Mouse (Mus musculus) limb, embryonic 15.5 days (tissue): ENCODE data around the gene Tacc2. TPM values are rescaled to one million over a fixed set of nuclear protein-coding genes. Genes with fewer than 3 reads are reported as not detected.

Experiments
- ATAC-seq: fragments of 200-750 bp; cut with Nextera tagmentation; 2 replicates; pipeline ENCODE4 v1.8.0; 2017; ENCODE audit warnings: low read depth, moderate TSS enrichment; ENCODE audit not compliant: insufficient number of reproducible peaks, low FRiP score, low TSS enrichment
- H3K27ac ChIP-seq: fragments of 300-500 bp; sonication (generic); 2 replicates; pipeline ENCODE4 v1.5.1; 2015; ENCODE audit warnings: moderate library complexity, mild to moderate bottlenecking, inconsistent platforms
- H3K27me3 ChIP-seq: fragments of 300-500 bp; sonication (generic); 2 replicates; pipeline ENCODE4 v1.6.1; 2015; ENCODE audit warnings: inconsistent platforms
- H3K36me3 ChIP-seq: fragments of 300-500 bp; sonication (generic); 2 replicates; pipeline ENCODE4 v1.6.1; 2015; ENCODE audit warnings: inconsistent platforms
- H3K4me1 ChIP-seq: fragments of 300-500 bp; sonication (generic); 2 replicates; pipeline ENCODE4 v1.6.1; 2015; ENCODE audit warnings: inconsistent platforms
- H3K4me2 ChIP-seq: fragments of 300-500 bp; sonication (generic); 2 replicates; pipeline ENCODE4 v1.6.1; 2015; ENCODE audit warnings: mild to moderate bottlenecking, inconsistent platforms
- H3K4me3 ChIP-seq: fragments of 300-500 bp; sonication (generic); 2 replicates; pipeline ENCODE4 v1.5.1; 2015; ENCODE audit warnings: mild to moderate bottlenecking, inconsistent platforms
- H3K9ac ChIP-seq: fragments of 300-500 bp; sonication (generic); 2 replicates; pipeline ENCODE4 v1.6.1; 2015; ENCODE audit warnings: inconsistent platforms
- H3K9me3 ChIP-seq: fragments of 300-500 bp; sonication (generic); 2 replicates; pipeline ENCODE4 v1.6.1; 2016; ENCODE audit warnings: inconsistent platforms
- WGBS: fragments of 180-500 bp; shearing (Covaris S2); methylation state at CpG from one replicate; pipeline ENCODE4 v1.1.7; 2015; 5-methylcytosine and 5-hydroxymethylcytosine counted together
- polyA plus RNA-seq: library from polyadenylated mRNA; unstranded; fragments of >200 nt; fragmentation: Nextera tagmentation; extraction: Ambion mirVana; gene quantifications from 2 replicates; pipeline ENCODE4 v1.2.1, GENCODE M21; 2015

The Tacc2 gene
- polyA plus RNA-seq, 1 experiment from 2014 or later = 31.3 TPM

DNA sequence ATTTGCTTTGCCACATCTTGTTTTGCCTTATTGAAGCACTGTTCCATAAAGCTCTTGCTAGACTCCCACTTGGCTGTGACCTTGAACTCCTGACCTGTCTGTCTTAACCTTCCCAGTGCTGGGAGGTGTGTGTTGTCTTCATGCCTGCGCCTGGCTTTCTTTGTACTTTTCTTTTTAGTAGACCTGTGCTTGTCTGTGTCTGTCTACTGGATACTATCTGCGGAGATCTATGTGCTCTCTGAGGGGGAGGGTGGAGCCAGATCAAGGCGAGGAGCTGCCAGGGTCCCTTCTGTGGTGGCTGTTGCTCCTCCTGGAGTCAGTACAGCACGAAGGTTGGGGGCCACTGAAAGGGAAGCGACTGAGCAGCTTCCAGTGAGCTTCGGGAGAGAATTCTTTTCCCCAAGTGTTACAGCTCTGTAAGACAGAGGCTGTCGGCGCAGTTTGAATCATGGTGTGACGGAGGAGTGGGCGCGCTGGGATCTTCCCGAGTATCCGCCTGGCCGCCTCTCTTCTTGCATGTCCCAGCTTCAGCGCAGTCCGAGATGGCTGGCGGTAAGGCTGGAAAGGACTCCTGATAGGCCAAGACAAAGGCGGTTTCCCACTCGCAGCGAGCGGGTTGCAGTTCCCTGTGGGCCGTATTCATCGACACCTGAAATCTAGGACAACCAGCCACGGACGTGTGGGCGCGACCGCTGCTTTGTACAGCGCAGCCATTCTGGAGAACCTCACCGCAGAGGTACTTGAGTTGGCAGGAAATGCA, 189.4 kb downstream of the Tacc2 start:
- 71% methylated on average over 30 of the region's 30 CpGs for WGBS
- Histone ChIP-seq H3K9ac (no peak overlapping the region), H3K36me3 (peaks cover 20% of the 10 kb centered on the region), H3K27me3 (no peaks in the 10 kb centered on the region), H3K4me3 (no peak overlapping the region), H3K27ac (no peak overlapping the region), H3K9me3 (no peaks in the 10 kb centered on the region), H3K4me2 (no peak overlapping the region), H3K4me1 (0 out of 2 replicates have a peak, but pooled peaks cover 2% of the 10 kb centered on the region)
- no peak for ATAC-seq

DNA sequence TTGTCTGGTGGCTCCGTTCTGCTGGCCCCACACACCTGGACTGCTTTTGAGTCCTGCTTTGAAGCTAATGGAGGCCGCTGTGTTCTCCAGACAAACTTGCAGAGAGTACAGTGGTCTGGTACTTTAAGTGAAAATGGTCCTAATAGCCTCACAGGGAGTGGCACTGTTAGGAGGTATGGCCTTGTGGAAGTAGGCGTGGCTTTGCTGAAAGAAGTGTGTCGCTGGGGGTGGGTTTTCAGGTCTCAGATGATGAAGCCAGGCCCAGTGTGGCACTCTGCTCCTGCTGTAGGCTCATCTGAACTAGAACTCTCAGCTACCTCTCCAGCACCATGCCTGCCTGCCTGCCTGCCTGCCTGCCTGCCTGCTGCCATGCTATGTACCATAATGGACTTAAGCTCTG, 190.9 kb downstream of the Tacc2 start:
- Histone ChIP-seq H3K9ac (no peak overlapping the region), H3K9me3 (no peaks in the 10 kb centered on the region), H3K36me3 (peaks cover 18% of the 10 kb centered on the region), H3K27me3 (no peaks in the 10 kb centered on the region), H3K4me1 (0 out of 2 replicates have a peak, but pooled peaks cover 2% of the 10 kb centered on the region), H3K4me3 (no peak overlapping the region), H3K4me2 (no peak overlapping the region), H3K27ac (no peak overlapping the region)
- ATAC-seq = no peak
- 88% methylated on average over 4 of the region's 4 CpGs for WGBS

DNA sequence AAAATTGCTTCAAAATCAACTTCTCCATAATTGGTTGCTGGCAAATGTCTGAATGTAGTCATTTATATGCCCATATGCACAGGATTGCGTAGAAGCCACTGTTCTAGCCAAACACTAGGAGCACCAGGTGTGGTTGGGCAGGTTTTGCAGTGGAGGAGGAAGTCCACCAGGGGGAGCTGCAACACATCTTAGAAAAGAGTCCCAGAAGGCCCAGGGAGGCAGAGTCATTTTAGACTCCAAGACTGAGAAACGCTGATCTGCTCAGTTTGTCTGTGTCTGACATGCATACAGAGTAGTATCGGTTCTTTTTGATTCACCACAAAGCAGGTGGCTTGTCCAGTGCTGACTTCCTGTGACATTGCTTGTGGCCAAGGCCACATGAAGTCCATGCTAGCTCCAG, 193.5 kb downstream of the Tacc2 start:
- Histone ChIP-seq H3K4me1 (0 out of 2 replicates have a peak, but pooled peaks cover 2% of the 10 kb centered on the region), H3K9me3 (no peaks in the 10 kb centered on the region), H3K9ac (no peak overlapping the region), H3K27ac (no peak overlapping the region), H3K27me3 (no peaks in the 10 kb centered on the region), H3K36me3 (no peaks in the 10 kb centered on the region), H3K4me2 (no peak overlapping the region), H3K4me3 (no peak overlapping the region)
- 33% methylated on average over 3 of the region's 3 CpGs for WGBS
- no peak; the same call in 1 of the 2 replicates for ATAC-seq

DNA sequence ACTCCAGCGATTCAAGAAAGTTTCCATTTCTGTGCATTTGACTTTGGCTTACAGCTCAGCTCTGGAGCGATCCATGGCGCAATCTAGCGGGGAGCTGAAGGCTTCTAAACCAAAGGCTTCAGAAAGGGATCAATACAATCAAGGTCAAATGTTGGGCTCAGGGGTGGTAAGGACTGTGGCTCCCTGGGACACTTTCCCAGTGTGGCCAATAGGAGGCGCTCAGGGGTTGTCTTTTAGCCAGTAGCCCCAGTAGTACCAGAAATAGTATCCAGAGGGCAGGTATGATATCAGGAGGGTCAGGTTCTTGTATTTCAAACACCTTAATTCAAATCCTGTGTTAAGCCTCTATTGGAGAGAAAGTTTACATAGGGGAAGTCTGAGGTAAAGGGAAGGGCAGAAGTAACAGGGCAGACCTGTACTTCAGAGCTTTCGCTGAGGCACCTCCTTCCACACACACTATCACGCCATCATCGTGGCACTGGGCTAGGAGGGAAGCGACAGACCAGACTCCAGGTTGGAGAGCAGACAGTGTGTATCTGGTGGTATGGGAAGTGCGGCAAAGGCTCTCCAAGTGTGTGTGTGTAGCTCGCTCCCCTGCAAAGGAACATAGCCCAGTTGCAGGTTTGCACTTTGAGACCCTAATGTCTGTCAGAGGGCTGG, 196.1 kb downstream of the Tacc2 start:
- Histone ChIP-seq H3K4me1 (0 out of 2 replicates have a peak, but pooled peaks cover 2% of the 10 kb centered on the region), H3K9me3 (no peaks in the 10 kb centered on the region), H3K4me3 (no peak overlapping the region), H3K27me3 (no peaks in the 10 kb centered on the region), H3K36me3 (no peaks in the 10 kb centered on the region), H3K9ac (no peak overlapping the region), H3K27ac (no peak overlapping the region), H3K4me2 (no peak overlapping the region)
- ATAC-seq = no peak
- WGBS = 70% methylated on average over 11 of the region's 11 CpGs

DNA sequence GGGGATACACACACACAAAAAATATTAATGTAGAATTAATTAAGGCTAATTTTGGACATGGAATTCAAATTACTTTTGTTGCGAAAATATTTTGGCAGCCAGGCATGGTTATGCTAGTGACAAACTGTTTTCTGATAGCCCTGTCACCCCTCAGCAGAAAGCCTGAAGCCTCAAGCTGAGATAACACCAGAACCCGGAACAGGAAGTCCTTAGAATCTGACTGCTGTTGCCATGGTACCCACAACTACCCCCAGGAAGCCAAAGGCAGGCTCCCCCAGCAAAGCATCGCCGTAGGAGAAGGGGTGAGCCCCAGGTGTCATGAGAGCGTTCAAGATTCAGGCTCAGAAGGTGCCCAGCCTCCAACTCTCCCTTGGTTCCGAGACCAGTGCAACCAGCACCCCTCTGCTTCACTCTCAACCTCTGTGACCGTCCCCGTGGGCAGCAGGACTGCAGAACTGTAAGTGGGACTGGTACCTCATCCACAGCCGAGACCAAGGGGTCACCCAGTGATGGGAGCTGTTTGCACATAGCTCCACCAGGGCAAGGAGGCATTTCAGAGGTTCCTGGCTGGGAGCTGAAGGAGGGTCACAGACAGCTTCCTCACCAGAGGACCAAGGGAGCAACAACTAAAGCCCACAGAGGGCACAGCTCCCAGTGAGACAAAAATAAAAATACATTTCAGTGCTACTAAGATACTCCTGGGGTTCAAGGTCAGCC, 196.8 kb downstream of the Tacc2 start, which contains the start of gene Btbd16:
Btbd16 (plus strand) TSS at position 156 of the 717 bp plus-strand sequence.
- Histone ChIP-seq H3K9me3 (no peaks in the 10 kb centered on the region), H3K27ac (no peak within 1 kb of the TSS), H3K27me3 (no peaks in the 10 kb centered on the region), H3K9ac (no peak within 1 kb of the TSS), H3K4me1 (0 out of 2 replicates have a peak, but pooled peaks cover 2% of the 10 kb centered on the region), H3K4me2 (no peak within 1 kb of the TSS), H3K4me3 (no peak within 1 kb of the TSS), H3K36me3 (no peaks in the 10 kb centered on the region)
- 66% methylated on average over 9 of the region's 9 CpGs for WGBS
- ATAC-seq = no peak

DNA sequence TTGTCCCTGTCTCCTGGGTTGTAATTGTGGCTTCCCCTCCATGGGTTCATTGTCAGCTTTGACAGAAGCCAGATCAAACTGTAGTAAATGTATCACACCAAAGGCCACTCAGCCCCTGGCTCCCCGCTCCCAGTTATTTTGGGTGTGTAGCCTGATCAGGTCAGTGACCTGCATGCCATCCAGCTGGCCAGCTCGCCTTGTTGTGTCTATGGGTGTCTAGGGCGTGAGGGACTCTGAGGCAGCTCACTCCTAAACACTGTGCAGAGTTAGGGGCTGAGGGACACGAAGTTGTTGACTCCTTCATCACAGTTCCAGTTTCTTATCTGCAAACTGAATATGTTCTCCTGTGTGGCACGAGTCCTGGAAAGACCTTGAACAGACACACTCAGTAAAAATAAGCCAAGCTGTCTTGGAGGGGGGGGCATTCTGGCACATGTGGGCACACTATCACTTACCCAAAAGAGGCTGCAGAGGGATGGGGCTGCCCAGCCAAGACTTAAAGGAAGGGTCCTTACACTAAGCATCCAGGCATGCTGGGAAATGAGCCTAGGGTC, 203.7 kb downstream of the Tacc2 start:
- H3K27ac ChIP-seq = no peak overlapping the region
- ATAC-seq = no peak
- WGBS = 61% methylated on average over 5 of the region's 5 CpGs
- no peak overlapping the region for H3K4me3 ChIP-seq
- no peaks in the 10 kb centered on the region for H3K27me3 ChIP-seq
- no peak overlapping the region for H3K4me2 ChIP-seq
- H3K9ac ChIP-seq = no peak overlapping the region
- no peaks in the 10 kb centered on the region for H3K36me3 ChIP-seq
- peaks cover 1% of the 10 kb centered on the region for H3K4me1 ChIP-seq
- H3K9me3 ChIP-seq = no peaks in the 10 kb centered on the region

DNA sequence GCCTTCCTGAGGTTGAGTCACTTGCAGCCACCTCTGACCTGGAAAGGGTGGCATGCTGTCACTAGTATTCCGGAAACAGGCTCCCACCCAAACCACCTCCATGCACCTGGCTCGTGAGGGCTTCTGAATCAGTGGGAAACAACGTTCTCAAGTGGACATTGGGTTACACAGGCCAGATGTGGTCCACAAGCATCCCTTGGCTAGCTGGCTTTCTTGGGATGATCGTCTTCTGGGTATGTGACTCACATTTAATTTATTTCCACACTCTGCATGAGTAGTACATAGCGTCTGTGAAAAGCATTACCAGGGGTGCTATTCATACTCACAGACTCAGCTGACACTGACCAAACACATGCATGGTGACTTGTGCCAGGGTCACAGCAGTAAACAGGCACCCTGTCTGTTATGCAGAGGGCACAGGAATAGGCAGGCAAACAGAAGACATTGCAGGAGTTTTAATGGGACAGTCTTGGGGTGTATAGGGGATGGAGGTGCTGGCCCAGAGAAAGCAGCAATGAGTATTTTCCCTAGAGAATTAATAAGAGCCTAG, 205.3 kb downstream of the Tacc2 start:
- WGBS = 72% methylated on average over 5 of the region's 5 CpGs
- H3K4me3 ChIP-seq = no peak overlapping the region
- no peak for ATAC-seq
- H3K9ac ChIP-seq = no peak overlapping the region
- H3K36me3 ChIP-seq = no peaks in the 10 kb centered on the region
- no peaks in the 10 kb centered on the region for H3K9me3 ChIP-seq
- H3K27me3 ChIP-seq = no peaks in the 10 kb centered on the region
- H3K4me2 ChIP-seq = no peak overlapping the region
- peaks cover 14% of the 10 kb centered on the region for H3K4me1 ChIP-seq
- no peak overlapping the region for H3K27ac ChIP-seq

DNA sequence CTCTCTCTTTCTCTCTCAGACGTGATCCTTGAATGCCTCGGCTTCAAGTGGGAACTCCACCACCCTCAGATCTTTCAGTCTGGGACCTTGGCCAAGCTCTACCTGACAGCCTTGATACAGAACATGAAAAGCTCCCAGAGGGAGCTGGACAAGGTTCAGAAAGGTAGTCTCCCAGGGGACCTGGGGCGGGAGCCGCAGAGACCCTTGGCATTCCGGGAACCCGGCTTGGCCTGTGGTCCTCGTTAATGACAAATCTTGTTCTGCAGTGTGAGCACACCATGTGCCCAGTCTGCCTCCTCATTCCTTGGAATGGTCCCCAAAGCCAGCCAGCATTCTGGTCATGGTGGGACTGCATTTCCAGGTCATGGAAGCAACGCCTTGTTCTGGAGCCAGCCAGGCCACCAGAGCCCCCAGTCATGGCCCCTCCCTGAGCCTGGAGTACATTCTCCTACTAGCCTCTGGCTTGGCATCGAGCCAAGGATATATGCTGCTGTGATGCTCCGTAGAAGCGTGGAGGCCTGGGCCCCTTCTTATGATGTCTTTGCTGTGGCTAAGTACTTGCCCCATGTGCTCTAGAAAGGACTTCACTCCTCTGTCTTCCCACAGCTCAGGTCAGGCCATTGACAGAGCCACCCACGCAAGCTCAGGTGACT, 208.8 kb downstream of the Tacc2 start:
- no peak for ATAC-seq
- no peak overlapping the region for H3K27ac ChIP-seq
- H3K9ac ChIP-seq = no peak overlapping the region
- no peaks in the 10 kb centered on the region for H3K36me3 ChIP-seq
- no peaks in the 10 kb centered on the region for H3K9me3 ChIP-seq
- peaks cover 14% of the 10 kb centered on the region for H3K4me1 ChIP-seq
- no peak overlapping the region for H3K4me3 ChIP-seq
- H3K27me3 ChIP-seq = no peaks in the 10 kb centered on the region
- WGBS = 64% methylated on average over 12 of the region's 12 CpGs
- H3K4me2 ChIP-seq = no peak overlapping the region

DNA sequence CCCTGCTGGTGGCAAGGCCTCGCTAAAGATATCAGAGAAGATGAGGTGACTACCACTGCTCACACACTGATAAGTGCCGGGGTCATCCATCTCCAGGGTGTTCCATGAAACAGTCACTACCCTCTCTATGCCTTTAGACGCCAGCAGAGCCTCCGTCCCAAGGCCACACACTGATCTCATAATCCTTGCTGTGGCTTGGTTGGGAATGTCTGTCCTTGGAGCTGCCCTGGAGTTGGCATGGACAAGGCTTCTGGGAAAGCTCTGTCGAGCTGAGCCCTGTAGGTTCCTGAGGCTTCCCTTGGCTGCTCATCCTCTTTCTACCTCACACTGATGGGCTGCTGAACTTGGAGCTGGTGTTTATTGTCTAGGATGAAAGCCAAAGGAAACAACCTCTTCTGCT, 209.5 kb downstream of the Tacc2 start:
- WGBS = 66% methylated on average over 5 of the region's 5 CpGs
- ATAC-seq = no peak
- Histone ChIP-seq H3K9ac (no peak overlapping the region), H3K4me2 (no peak overlapping the region), H3K4me1 (peaks cover 14% of the 10 kb centered on the region), H3K27ac (no peak overlapping the region), H3K27me3 (no peaks in the 10 kb centered on the region), H3K36me3 (no peaks in the 10 kb centered on the region), H3K9me3 (no peaks in the 10 kb centered on the region), H3K4me3 (no peak overlapping the region)

DNA sequence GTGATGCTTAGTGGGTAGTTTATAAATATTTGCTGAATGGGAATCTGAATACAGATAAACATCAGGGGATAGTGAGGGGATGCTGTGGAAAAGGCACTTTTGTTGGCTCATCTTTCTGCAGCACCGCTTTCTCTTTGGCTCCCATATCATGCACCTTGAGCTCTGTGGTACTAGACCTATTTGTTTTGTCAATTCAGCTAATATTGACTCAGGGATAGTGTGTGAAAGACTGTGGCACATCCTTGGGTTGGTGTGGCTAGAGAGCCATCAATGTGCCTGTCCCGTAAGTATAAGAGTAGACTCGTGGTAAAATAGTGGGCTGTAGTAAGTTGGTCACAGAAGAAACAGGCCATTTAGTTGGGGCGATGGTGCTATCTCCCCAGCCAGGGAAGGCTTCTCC, 210.3 kb downstream of the Tacc2 start:
- no peak overlapping the region for H3K27ac ChIP-seq
- H3K36me3 ChIP-seq = no peaks in the 10 kb centered on the region
- no peak overlapping the region for H3K9ac ChIP-seq
- H3K4me1 ChIP-seq = peaks cover 14% of the 10 kb centered on the region
- no peak for ATAC-seq
- no peaks in the 10 kb centered on the region for H3K9me3 ChIP-seq
- WGBS = 96% methylated on average over 4 of the region's 4 CpGs
- H3K4me3 ChIP-seq = no peak overlapping the region
- no peak overlapping the region for H3K4me2 ChIP-seq
- H3K27me3 ChIP-seq = no peaks in the 10 kb centered on the region

DNA sequence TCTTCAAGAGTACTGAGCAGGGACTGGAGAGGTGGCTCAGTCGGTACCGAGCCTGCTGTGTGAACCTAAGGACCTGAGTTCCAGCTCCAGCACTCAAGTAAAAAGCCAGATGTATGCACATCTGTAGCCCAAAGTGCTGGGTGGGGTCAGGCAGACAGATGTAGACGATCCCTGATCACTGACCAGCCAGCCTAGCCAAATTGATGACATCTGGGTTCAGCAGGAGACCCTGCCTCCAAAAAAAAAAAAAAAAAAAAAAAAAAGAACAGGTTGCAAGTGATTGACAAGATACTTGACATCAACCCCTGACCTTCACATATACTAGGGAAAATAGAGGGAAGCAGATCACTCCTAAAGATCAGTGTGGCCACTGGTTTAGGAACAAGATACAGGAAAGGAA, 211.7 kb downstream of the Tacc2 start:
- 70% methylated on average over 3 of the region's 3 CpGs for WGBS
- Histone ChIP-seq H3K36me3 (no peaks in the 10 kb centered on the region), H3K4me2 (no peak overlapping the region), H3K4me3 (no peak overlapping the region), H3K4me1 (peaks cover 14% of the 10 kb centered on the region), H3K9ac (no peak overlapping the region), H3K27ac (no peak overlapping the region), H3K9me3 (no peaks in the 10 kb centered on the region), H3K27me3 (no peaks in the 10 kb centered on the region)
- no peak for ATAC-seq
